ENCODE assay signal across 14 mouse cellular contexts in genomic region chrX:101963711-101964110, GRCm38 (mm10).
DNase-seq lines count a peak whose midpoint lies in the region; ATAC-seq and TF ChIP-seq lines count a peak whose summit lies in the region.
"Had no signal": no experiment of that assay in that cellular context is flagged by ENCODE, and none has a peak within 500 bp of the region (broad histone marks: within the 10 kb centered on the region; RNA-seq: fewer than 3 reads in every experiment).

No protein-coding gene starts in this region.

- TF ChIP-seq CTCF in brain, embryonic 14.5 days (IDR thresholded peaks at IDR 0.05; ENCODE audit: borderline replicate concordance, extremely low read depth, insufficient read depth, insufficient read length): no peak

- DNase-seq in adrenal gland, adult 8-10 months: peak; percentile 55
- no peak for DNase-seq in adrenal gland, postnatal 10 days
- DNase-seq in lung, postnatal 10 days: peak; percentile 12
- DNase-seq in lung, postnatal 36 days: no peak
- peak; percentile 15 for DNase-seq in brain, embryonic 14.5 days (ENCODE audit: low read depth)
- no peak for DNase-seq in layer of hippocampus, adult 11-12 months (ENCODE audit: low spot score)
- no peak for DNase-seq in right cerebral cortex, adult 18-20 months
- DNase-seq: heart, postnatal 10 days; kidney, adult 2 months; kidney, postnatal 10 days; layer of hippocampus, postnatal 36 days; midbrain, embryonic 14.5 days had no signal

- TF ChIP-seq POLR2A in brain, embryonic 14.5 days (IDR thresholded peaks at IDR 0.05; ENCODE audit: borderline replicate concordance, extremely low read depth, insufficient read depth, insufficient read length, poor library complexity, severe bottlenecking): no peak

- ATAC-seq in megakaryocyte-erythroid progenitor cell, adult 5-6 weeks (replicated peaks; ENCODE audit: low FRiP score, low TSS enrichment, poor library complexity, severe bottlenecking): no peak
- ATAC-seq: forebrain, embryonic 15.5 days had no signal

Comparison
In these comparisons a context has a peak if more than half of its experiments do, and no peak if none do; other contexts are left out.
1. DNase-seq: peak in adrenal gland, adult 8-10 months (single experiment), lung, postnatal 10 days (single experiment) and brain, embryonic 14.5 days (single experiment); none in adrenal gland, postnatal 10 days (single experiment), lung, postnatal 36 days (single experiment), layer of hippocampus, adult 11-12 months (single experiment) and right cerebral cortex, adult 18-20 months (single experiment).